Mouse (Mus musculus): Measurements from ENCODE around the gene Nbl1. TPM values are rescaled to one million over a fixed set of nuclear protein-coding genes. Genes with fewer than 3 reads are reported as not detected.

Nbl1 gene
- polyA plus RNA-seq, 1 experiment from 2014 or later = 17.2 TPM

- no peak overlapping the region for H3K9ac ChIP-seq (ENCODE audit: low read depth, low read length)
- no peak for DNase-seq (ENCODE audit: low spot score)
- no peaks in the 10 kb centered on the region for H3K36me3 ChIP-seq (ENCODE audit: control insufficient read depth, insufficient read depth, low read length)
- WGBS = 93% methylated on average over 3 of the region's 3 CpGs
- no peak overlapping the region for H3K27ac ChIP-seq (ENCODE audit: low read depth, low read length)
- H3K4me3 ChIP-seq (ENCODE audit: low read depth, low read length) = no peak overlapping the region
- no peak for ATAC-seq (ENCODE audit: low FRiP score)
- no peaks in the 10 kb centered on the region for H3K4me1 ChIP-seq (replicated peaks; ENCODE audit: control insufficient read depth, insufficient read depth, low read length)
- no peaks in the 10 kb centered on the region for H3K27me3 ChIP-seq (ENCODE audit: control insufficient read depth, insufficient read depth, low read length)
- no peak overlapping the region for H3K4me2 ChIP-seq (replicated peaks; ENCODE audit: low read depth, low read length)
- no peaks in the 10 kb centered on the region for H3K9me3 ChIP-seq (ENCODE audit: control insufficient read depth, low read length)
These were observed 57.0 kb downstream of the Nbl1 start for GRCm38 (mm10) chr4:139035799-139036198.

GRCm38 (mm10) chr4:139034942-139035341, 57.9 kb downstream of the Nbl1 start:
- Histone ChIP-seq H3K27me3 (ENCODE audit: control insufficient read depth, insufficient read depth, low read length) (no peaks in the 10 kb centered on the region), H3K9me3 (ENCODE audit: control insufficient read depth, low read length) (no peaks in the 10 kb centered on the region), H3K27ac (ENCODE audit: low read depth, low read length) (no peak overlapping the region), H3K36me3 (ENCODE audit: control insufficient read depth, insufficient read depth, low read length) (no peaks in the 10 kb centered on the region), H3K9ac (ENCODE audit: low read depth, low read length) (no peak overlapping the region), H3K4me2 (replicated peaks; ENCODE audit: low read depth, low read length) (no peak overlapping the region), H3K4me3 (ENCODE audit: low read depth, low read length) (no peak overlapping the region), H3K4me1 (replicated peaks; ENCODE audit: control insufficient read depth, insufficient read depth, low read length) (no peaks in the 10 kb centered on the region)
- no peak for ATAC-seq (ENCODE audit: low FRiP score)
- WGBS = 94% methylated on average over 3 of the region's 3 CpGs
- DNase-seq (ENCODE audit: low spot score) = no peak

GRCm38 (mm10) chr4:139034540-139034939, 58.3 kb downstream of the Nbl1 start:
- Histone ChIP-seq H3K9me3 (ENCODE audit: control insufficient read depth, low read length) (no peaks in the 10 kb centered on the region), H3K4me1 (replicated peaks; ENCODE audit: control insufficient read depth, insufficient read depth, low read length) (no peaks in the 10 kb centered on the region), H3K4me2 (replicated peaks; ENCODE audit: low read depth, low read length) (no peak overlapping the region), H3K4me3 (ENCODE audit: low read depth, low read length) (no peak overlapping the region), H3K27ac (ENCODE audit: low read depth, low read length) (no peak overlapping the region), H3K27me3 (ENCODE audit: control insufficient read depth, insufficient read depth, low read length) (no peaks in the 10 kb centered on the region), H3K9ac (ENCODE audit: low read depth, low read length) (no peak overlapping the region), H3K36me3 (ENCODE audit: control insufficient read depth, insufficient read depth, low read length) (no peaks in the 10 kb centered on the region)
- ATAC-seq (ENCODE audit: low FRiP score) (no peak), DNase-seq (ENCODE audit: low spot score) (no peak)
- WGBS = 67% methylated on average over 4 of the region's 4 CpGs

- H3K9ac ChIP-seq (ENCODE audit: low read depth, low read length) = no peak overlapping the region
- H3K4me2 ChIP-seq (replicated peaks; ENCODE audit: low read depth, low read length) = no peak overlapping the region
- 84% methylated on average over 8 of the region's 8 CpGs for WGBS
These were observed 58.8 kb downstream of the Nbl1 start for GRCm38 (mm10) chr4:139034010-139034367.

GRCm38 (mm10) chr4:139033263-139034009, 59.4 kb downstream of the Nbl1 start:
- Histone ChIP-seq H3K9ac (ENCODE audit: low read depth, low read length) (no peak overlapping the region), H3K27me3 (ENCODE audit: control insufficient read depth, insufficient read depth, low read length) (no peaks in the 10 kb centered on the region), H3K27ac (ENCODE audit: low read depth, low read length) (no peak overlapping the region), H3K4me1 (replicated peaks; ENCODE audit: control insufficient read depth, insufficient read depth, low read length) (no peaks in the 10 kb centered on the region), H3K4me2 (replicated peaks; ENCODE audit: low read depth, low read length) (no peak overlapping the region), H3K9me3 (ENCODE audit: control insufficient read depth, low read length) (no peaks in the 10 kb centered on the region), H3K4me3 (ENCODE audit: low read depth, low read length) (no peak overlapping the region), H3K36me3 (ENCODE audit: control insufficient read depth, insufficient read depth, low read length) (no peaks in the 10 kb centered on the region)
- WGBS = 87% methylated on average over 11 of the region's 11 CpGs
- ATAC-seq (ENCODE audit: low FRiP score) = no peak
- no peak for DNase-seq (ENCODE audit: low spot score)

More at GRCm38 (mm10) chr4:139034010-139034367, 58.8 kb downstream of the Nbl1 start:
- Histone ChIP-seq H3K36me3 (ENCODE audit: control insufficient read depth, insufficient read depth, low read length) (no peaks in the 10 kb centered on the region), H3K27me3 (ENCODE audit: control insufficient read depth, insufficient read depth, low read length) (no peaks in the 10 kb centered on the region), H3K4me1 (replicated peaks; ENCODE audit: control insufficient read depth, insufficient read depth, low read length) (no peaks in the 10 kb centered on the region), H3K4me3 (ENCODE audit: low read depth, low read length) (no peak overlapping the region), H3K9me3 (ENCODE audit: control insufficient read depth, low read length) (no peaks in the 10 kb centered on the region), H3K27ac (ENCODE audit: low read depth, low read length) (no peak overlapping the region)
- DNase-seq (ENCODE audit: low spot score) (no peak), ATAC-seq (ENCODE audit: low FRiP score) (no peak)

- Histone ChIP-seq H3K4me3 (ENCODE audit: low read depth, low read length) (no peak overlapping the region), H3K27me3 (ENCODE audit: control insufficient read depth, insufficient read depth, low read length) (no peaks in the 10 kb centered on the region), H3K9ac (ENCODE audit: low read depth, low read length) (no peak overlapping the region), H3K4me1 (replicated peaks; ENCODE audit: control insufficient read depth, insufficient read depth, low read length) (no peaks in the 10 kb centered on the region), H3K4me2 (replicated peaks; ENCODE audit: low read depth, low read length) (no peak overlapping the region), H3K27ac (ENCODE audit: low read depth, low read length) (no peak overlapping the region), H3K9me3 (ENCODE audit: control insufficient read depth, low read length) (no peaks in the 10 kb centered on the region), H3K36me3 (ENCODE audit: control insufficient read depth, insufficient read depth, low read length) (no peaks in the 10 kb centered on the region)
- ATAC-seq (ENCODE audit: low FRiP score) = no peak
- WGBS = 77% methylated on average over 12 of the region's 12 CpGs
- no peak for DNase-seq (ENCODE audit: low spot score)
These were observed 60.3 kb downstream of the Nbl1 start for GRCm38 (mm10) chr4:139032521-139032920.

Other genes with a start within 250 kb of the Nbl1 start
- gene Pla2g5, start 229.5 kb downstream of the Nbl1 start, polyA plus RNA-seq (2014; fragmentation: Nextera tagmentation; extraction: Ambion mirVana) = 0.39 TPM in 1 of 2 replicates, not detected in the other
- not detected in 2 replicates for gene Gm13030, start 219.0 kb downstream of the Nbl1 start, polyA plus RNA-seq (2014; fragmentation: Nextera tagmentation; extraction: Ambion mirVana)
- gene Pla2g2e, start 215.1 kb downstream of the Nbl1 start, polyA plus RNA-seq (2014; fragmentation: Nextera tagmentation; extraction: Ambion mirVana) = not detected in 2 replicates
- gene Otud3, start 179.0 kb downstream of the Nbl1 start, polyA plus RNA-seq (2014; fragmentation: Nextera tagmentation; extraction: Ambion mirVana) = 3.1 and 3.5 TPM in 2 replicates
- not detected in 2 replicates for gene Rnf186, start 125.9 kb downstream of the Nbl1 start, polyA plus RNA-seq (2014; fragmentation: Nextera tagmentation; extraction: Ambion mirVana)
- 0.61 and 1.3 TPM in 2 replicates for gene Tmco4, start 120.1 kb downstream of the Nbl1 start, polyA plus RNA-seq (2014; fragmentation: Nextera tagmentation; extraction: Ambion mirVana)
- gene Htr6, start 17.4 kb downstream of the Nbl1 start, polyA plus RNA-seq (2014; fragmentation: Nextera tagmentation; extraction: Ambion mirVana) = not detected in 2 replicates
- gene Minos1, start 38.1 kb upstream of the Nbl1 start, polyA plus RNA-seq (2014; fragmentation: Nextera tagmentation; extraction: Ambion mirVana) = 399 TPM in 2 replicates
- gene Capzb, start 99.9 kb upstream of the Nbl1 start, polyA plus RNA-seq (2014; fragmentation: Nextera tagmentation; extraction: Ambion mirVana) = 239 and 255 TPM in 2 replicates
- gene Pqlc2, start 217.7 kb upstream of the Nbl1 start, polyA plus RNA-seq (2014; fragmentation: Nextera tagmentation; extraction: Ambion mirVana) = 11.8 and 13.8 TPM in 2 replicates
- gene Akr7a5, start 217.8 kb upstream of the Nbl1 start, polyA plus RNA-seq (2014; fragmentation: Nextera tagmentation; extraction: Ambion mirVana) = 64.7 and 74.0 TPM in 2 replicates